Mouse (Mus musculus) brain, adult 10 weeks (tissue): ENCODE data around the gene Ikzf5. TPM values are rescaled to one million over a fixed set of nuclear protein-coding genes. Genes with fewer than 3 reads are reported as not detected.

Source experiments
- polyA plus RNA-seq: library from polyadenylated mRNA; stranded (reverse); fragments of 350-450 nt; fragmentation: Illumina TruSeq; extraction: RNeasy Lipid Tissue Mini Kit (QIAGEN cat#74804); gene quantifications from one replicate; pipeline ENCODE4 v1.2.3, GENCODE M21; 2015; ENCODE audit warnings: low read depth, low replicate concordance

The Ikzf5 gene
- 19.6 TPM for polyA plus RNA-seq

DNA sequence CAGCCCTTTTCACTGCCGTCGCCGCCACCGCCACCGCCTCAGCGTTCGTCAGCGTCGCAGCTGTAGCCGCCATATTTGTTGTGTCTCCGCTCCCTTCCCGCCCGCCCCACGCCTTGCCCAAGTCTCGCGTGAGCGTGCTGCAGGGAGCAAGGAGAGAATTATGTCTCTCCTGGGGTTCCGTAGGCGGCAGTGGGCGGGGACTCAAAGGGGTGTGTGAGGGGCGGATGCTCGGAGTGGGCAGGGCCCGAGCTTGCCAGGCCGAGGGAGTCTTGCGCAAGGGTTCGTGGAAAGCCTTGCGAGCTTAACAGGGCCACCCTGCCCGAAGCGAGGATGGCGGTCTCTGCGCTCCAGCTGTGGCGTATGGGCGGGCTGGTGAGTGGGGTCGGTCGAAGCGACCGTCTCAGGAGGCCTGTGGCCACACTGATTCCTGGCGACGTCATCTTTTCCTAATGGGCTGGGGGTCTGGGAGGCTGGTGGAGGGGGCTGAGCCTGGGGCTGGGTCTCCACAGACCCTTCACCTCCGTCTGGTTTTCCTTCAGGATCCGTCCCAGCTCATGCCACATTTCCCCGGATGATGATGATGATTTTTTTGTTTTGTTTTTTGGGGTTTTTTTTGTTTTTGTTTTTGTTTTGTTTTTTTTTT lies at the start of gene Ikzf5, which contains the start of gene Acadsb:
Ikzf5 (minus strand) TSS at position 106 of the 643 bp plus-strand sequence.
Acadsb (plus strand) TSS at position 186 of the 643 bp plus-strand sequence.

DNA sequence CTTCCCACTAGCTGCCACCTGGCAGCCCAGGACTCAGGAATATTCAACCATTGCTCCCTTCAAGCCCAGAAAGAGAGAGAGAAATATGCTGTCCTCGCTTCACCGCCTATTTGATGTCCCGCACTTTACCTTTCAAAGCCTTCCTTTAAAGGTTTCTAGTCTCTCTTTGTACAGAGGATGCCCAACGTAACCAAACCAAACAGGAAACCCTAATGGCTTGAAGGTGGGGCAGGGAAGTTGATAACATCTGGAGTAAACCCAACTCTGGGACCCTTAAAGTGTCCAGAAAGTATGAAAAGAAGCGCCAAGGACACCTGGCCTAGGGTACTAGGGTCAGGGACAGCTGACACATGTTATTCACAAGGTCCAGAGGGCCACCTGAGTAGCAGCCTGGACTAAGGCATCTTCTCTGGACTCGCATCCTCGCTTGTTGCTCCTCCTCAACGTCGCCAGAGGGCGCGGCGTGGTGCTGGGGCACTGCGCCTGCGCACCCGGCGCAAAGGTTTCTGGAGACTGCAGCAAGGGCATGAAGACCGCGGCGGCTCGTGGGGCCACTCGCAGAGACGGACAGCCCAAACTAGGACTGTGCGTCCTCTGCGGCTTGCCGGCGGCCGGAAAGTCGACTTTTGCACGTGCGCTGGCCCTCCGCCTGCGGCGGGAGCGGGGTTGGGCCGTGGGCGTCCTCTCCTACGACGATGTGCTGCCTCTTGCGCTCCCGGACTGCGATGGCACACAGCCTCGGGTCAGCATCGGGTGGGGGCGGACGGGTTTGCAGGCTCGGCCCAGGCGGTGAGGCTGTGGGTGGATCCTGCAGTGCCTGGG lies 39.5 kb downstream of the Ikzf5 start, which contains the start of gene Pstk:
Pstk (plus strand) TSS at position 494 of the 822 bp plus-strand sequence.

DNA sequence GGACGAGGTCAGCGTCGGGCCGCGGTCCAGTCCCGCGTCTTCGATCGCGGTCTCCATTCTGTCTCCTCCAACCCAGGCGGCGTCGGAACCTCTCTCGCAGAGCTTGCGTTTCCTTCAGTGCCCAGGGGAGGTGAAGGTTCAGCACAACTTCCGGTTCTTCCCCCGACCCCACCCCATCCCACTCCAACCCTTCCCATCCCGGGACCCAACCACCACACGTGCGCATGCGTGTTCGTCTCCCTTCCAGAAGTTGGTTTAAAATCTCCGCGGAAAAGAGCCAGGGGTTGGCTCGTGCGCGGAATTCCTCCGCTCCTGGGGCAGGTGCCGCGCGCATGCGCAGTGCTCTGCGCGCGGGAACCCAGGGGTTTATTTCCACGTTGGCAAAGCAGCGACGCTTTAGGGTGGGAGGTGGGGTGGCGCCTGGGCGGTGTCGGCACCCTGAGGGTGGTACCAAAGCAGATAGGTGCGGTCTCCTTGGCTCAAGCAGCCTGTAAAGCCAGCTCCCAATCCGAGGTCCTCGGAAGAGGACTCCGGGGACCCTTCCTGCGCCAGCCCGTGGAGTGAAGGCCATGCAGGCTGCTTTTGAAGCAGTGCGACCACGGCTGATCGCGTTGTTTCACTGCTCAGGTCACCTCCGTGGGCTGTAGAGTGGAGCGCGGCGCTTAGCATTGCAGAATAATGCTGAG lies 47.6 kb downstream of the Ikzf5 start, which contains the start of gene 2310057M21Rik:
2310057M21Rik (minus strand) TSS at position 145 of the 686 bp plus-strand sequence.

Other genes with a start within 250 kb of the Ikzf5 start
- gene 5430419D17Rik, start 236.1 kb downstream of the Ikzf5 start, polyA plus RNA-seq: not detected
- 0.71 TPM for gene Cuzd1, start 88.2 kb downstream of the Ikzf5 start, polyA plus RNA-seq
- not detected for gene Fam24b, start 81.0 kb downstream of the Ikzf5 start, polyA plus RNA-seq
- gene Fam24a, start 76.7 kb downstream of the Ikzf5 start, polyA plus RNA-seq: not detected
- 20.4 TPM for gene 2310057M21Rik, start 47.8 kb downstream of the Ikzf5 start, polyA plus RNA-seq
- 72.4 TPM for gene Pstk, start 39.4 kb downstream of the Ikzf5 start, polyA plus RNA-seq
- 89.5 TPM for gene Acadsb, start 80 bp upstream of the Ikzf5 start, polyA plus RNA-seq
- not detected for gene Hmx3, start 132.3 kb upstream of the Ikzf5 start, polyA plus RNA-seq
- not detected for gene Hmx2, start 138.3 kb upstream of the Ikzf5 start, polyA plus RNA-seq
- gene Bub3, start 149.7 kb upstream of the Ikzf5 start, polyA plus RNA-seq: 76.4 TPM